Mouse (Mus musculus): ENCODE measurements around the gene Gm17018. TPM values are rescaled to one million over a fixed set of nuclear protein-coding genes. Genes with fewer than 3 reads are reported as not detected.
A peak's percentile ranks its signal among the peaks of the same experiment; 100 is the strongest.
"Not testable (repeated sequence)": the region's sequence is repeated elsewhere in the genome, so short reads cannot be mapped to it uniquely, and the experiment has no call there.

Gene Gm17018
- polyA plus RNA-seq, 1 experiment from 2014 or later = 54.5 TPM

DNA sequence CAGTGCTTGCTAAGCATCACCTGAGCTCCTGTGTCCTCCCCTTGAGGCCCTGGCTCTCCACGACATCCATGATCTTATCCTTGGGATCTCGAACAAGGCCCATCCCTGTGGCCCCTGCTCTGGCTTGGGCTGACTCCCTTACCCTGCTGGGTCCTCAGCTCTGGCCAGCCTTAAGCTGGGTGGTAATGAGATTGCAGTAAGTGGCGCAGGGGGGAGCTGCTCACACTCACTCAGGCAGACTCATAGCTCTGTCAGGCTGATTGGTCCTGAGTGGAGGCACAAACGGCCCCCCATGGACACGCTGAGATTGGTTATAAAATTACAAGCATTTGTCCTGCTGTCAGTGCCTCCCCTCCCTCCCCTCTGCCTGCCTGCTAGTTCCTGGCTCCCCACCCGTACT lies 24.5 kb upstream of the Gm17018 start:
- Histone ChIP-seq H3K9ac (no peak overlapping the region), H3K27ac (0 out of 2 replicates have a peak overlapping the region, but pooled peaks have one; percentile 3), H3K4me2 (replicated peaks) (no peak overlapping the region), H3K27me3 (replicated peaks) (peaks cover 10% of the 10 kb centered on the region; the same call in 1 of the 2 replicates), H3K4me1 (peaks cover 35% of the 10 kb centered on the region), H3K4me3 (no peak overlapping the region), H3K9me3 (no peaks in the 10 kb centered on the region), H3K36me3 (no peaks in the 10 kb centered on the region)
- WGBS = 40% methylated on average over 6 of the region's 6 CpGs
- ATAC-seq (ENCODE audit: low FRiP score, low read depth) = peak; percentile 42; the same call in 1 of the 2 replicates

- peaks cover 17% of the 10 kb centered on the region; the same call in 1 of the 2 replicates for H3K27me3 ChIP-seq (replicated peaks)
Observed at GRCm38 (mm10) chr19:45537505-45537904, 22.9 kb upstream of the Gm17018 start.

GRCm38 (mm10) chr19:45540657-45541408 lies 19.6 kb upstream of the Gm17018 start:
- Histone ChIP-seq H3K4me2 (replicated peaks) (peak overlapping the region; percentile 68), H3K27ac (peak overlapping the region; percentile 17; the same call in 1 of the 2 replicates), H3K9ac (peak overlapping the region; percentile 49; the same call in 1 of the 2 replicates), H3K27me3 (replicated peaks) (peaks cover 40% of the 10 kb centered on the region), H3K4me3 (peak overlapping the region; percentile 18), H3K4me1 (peaks cover 47% of the 10 kb centered on the region), H3K36me3 (no peaks in the 10 kb centered on the region), H3K9me3 (no peaks in the 10 kb centered on the region)
- ATAC-seq (ENCODE audit: low FRiP score, low read depth) = no peak; the same call in 1 of the 2 replicates
- 27% methylated on average over 8 of the region's 8 CpGs for WGBS

More at GRCm38 (mm10) chr19:45537505-45537904, 22.9 kb upstream of the Gm17018 start:
- Histone ChIP-seq H3K9ac (no peak overlapping the region), H3K4me1 (peaks cover 47% of the 10 kb centered on the region), H3K27ac (no peak overlapping the region), H3K9me3 (no peaks in the 10 kb centered on the region), H3K4me3 (no peak overlapping the region), H3K36me3 (no peaks in the 10 kb centered on the region), H3K4me2 (replicated peaks) (no peak overlapping the region)
- 59% methylated on average over 1 of the region's 1 CpGs for WGBS
- no peak for ATAC-seq (ENCODE audit: low FRiP score, low read depth)

DNA sequence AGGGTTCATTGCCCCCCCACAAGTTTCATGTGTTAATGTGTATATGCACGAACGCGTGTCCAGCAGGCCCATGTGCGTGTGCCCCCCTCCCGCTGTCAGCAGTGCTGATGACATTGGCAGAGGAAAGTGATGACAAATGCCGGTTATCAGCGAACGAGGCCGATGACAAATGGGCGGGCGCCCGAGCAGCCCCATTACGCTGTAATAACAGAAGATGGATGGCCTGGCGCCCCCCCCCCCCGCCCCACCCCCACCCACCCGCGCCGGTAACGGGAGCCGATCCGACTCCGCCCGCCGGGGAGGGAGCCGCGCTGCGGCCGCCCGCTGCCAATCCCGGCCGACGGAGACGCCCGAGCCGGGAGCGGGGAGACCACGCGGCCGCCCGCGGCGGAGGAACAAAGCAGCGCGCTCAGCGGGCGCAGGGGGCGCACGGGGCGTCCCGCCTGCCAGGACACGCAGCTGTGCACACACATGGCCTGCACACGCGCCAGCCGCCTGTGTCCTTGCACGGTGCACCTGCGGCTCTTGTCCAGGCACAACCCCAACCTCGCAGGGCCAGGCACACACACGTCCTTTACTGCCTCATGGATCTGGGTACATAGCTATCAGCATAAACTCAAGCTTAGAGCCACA lies 18.9 kb upstream of the Gm17018 start:
- Histone ChIP-seq H3K27me3 (replicated peaks) (peaks cover 47% of the 10 kb centered on the region), H3K4me2 (replicated peaks) (peak overlapping the region; percentile 68), H3K36me3 (no peaks in the 10 kb centered on the region), H3K4me1 (peaks cover 43% of the 10 kb centered on the region), H3K27ac (peak overlapping the region; percentile 17), H3K9ac (peak overlapping the region; percentile 49), H3K4me3 (peak overlapping the region; percentile 18), H3K9me3 (no peaks in the 10 kb centered on the region)
- peak; percentile 72 for ATAC-seq (ENCODE audit: low FRiP score, low read depth)
- WGBS = under 1% methylated on average over 52 of the region's 58 CpGs

DNA sequence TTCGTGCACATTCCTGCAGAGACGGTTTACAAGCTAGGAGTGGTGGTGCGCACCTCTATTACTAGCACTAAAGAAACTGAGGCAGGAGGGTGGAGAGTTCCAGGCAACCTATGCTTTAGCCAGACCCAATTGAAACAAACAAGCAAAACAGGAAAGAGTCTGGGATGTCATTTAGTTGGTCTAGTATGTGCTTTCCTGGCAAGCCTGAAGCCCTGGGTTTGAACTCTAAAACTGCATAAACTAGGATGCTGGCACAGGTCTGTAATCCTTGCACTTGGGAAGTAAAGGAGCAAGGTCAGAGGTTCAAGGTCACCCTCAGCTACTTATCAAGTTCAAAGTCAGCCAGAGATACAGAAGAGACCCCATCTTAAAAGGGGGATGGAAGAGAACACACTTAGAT lies 18.4 kb upstream of the Gm17018 start:
- Histone ChIP-seq H3K27ac (peak overlapping the region; percentile 17; the same call in 1 of the 2 replicates), H3K9ac (0 out of 2 replicates have a peak overlapping the region, but pooled peaks have one; percentile 49), H3K27me3 (replicated peaks) (peaks cover 51% of the 10 kb centered on the region), H3K4me1 (peaks cover 43% of the 10 kb centered on the region), H3K9me3 (no peaks in the 10 kb centered on the region), H3K36me3 (no peaks in the 10 kb centered on the region), H3K4me3 (peak overlapping the region; percentile 18; the same call in 1 of the 2 replicates), H3K4me2 (replicated peaks) (peak overlapping the region; percentile 68)
- ATAC-seq (ENCODE audit: low FRiP score, low read depth) = no peak
- WGBS = 12% methylated on average over 3 of the region's 3 CpGs

- no peaks in the 10 kb centered on the region for H3K9me3 ChIP-seq
- no peak overlapping the region for H3K27ac ChIP-seq
- H3K4me1 ChIP-seq = peaks cover 58% of the 10 kb centered on the region
- peaks cover 62% of the 10 kb centered on the region for H3K27me3 ChIP-seq (replicated peaks)
- peak overlapping the region; percentile 76 for H3K4me2 ChIP-seq (replicated peaks)
- no peaks in the 10 kb centered on the region for H3K36me3 ChIP-seq
- H3K4me3 ChIP-seq = peak overlapping the region; percentile 29
- peak overlapping the region; percentile 40; the same call in 1 of the 2 replicates for H3K9ac ChIP-seq
- ATAC-seq (ENCODE audit: low FRiP score, low read depth) = no peak
- WGBS = under 1% methylated on average over 17 of the region's 26 CpGs
Observed at GRCm38 (mm10) chr19:45544152-45544924, 16.1 kb upstream of the Gm17018 start.

DNA sequence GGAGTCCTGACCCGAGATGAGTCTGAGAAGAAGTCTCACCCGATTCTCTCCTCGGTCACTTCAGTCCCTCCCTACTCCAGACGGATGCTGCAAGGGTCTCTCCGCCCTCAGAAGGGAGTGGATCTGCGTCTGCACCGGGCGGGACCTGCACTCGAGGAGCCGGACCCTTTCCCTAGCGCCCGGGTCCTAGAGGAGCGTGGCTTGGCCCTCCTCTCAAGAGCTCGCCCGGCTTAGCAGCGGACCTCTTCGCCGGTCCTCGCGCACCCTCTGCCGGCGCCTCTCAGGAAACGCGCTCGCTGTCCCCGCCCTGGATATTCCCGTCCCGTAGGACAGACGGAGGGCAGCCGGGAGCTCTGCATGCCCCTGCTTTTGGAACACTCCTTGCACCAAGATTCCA lies 15.5 kb upstream of the Gm17018 start:
- WGBS = under 1% methylated on average over 30 of the region's 30 CpGs
- H3K4me1 ChIP-seq = peaks cover 61% of the 10 kb centered on the region
- peak overlapping the region; percentile 29 for H3K4me3 ChIP-seq
- peak overlapping the region; percentile 40; the same call in 1 of the 2 replicates for H3K9ac ChIP-seq
- no peaks in the 10 kb centered on the region for H3K9me3 ChIP-seq
- peak; percentile 49 for ATAC-seq (ENCODE audit: low FRiP score, low read depth)
- peak overlapping the region; percentile 76 for H3K4me2 ChIP-seq (replicated peaks)
- H3K27ac ChIP-seq = no peak overlapping the region
- H3K27me3 ChIP-seq (replicated peaks) = peaks cover 65% of the 10 kb centered on the region
- no peaks in the 10 kb centered on the region for H3K36me3 ChIP-seq

GRCm38 (mm10) chr19:45548196-45548595 lies 12.2 kb upstream of the Gm17018 start:
- H3K4me2 ChIP-seq (replicated peaks) = 0 out of 2 replicates have a peak overlapping the region, but pooled peaks have one; percentile 20
- peaks cover 38% of the 10 kb centered on the region for H3K4me1 ChIP-seq
- peaks cover 10% of the 10 kb centered on the region; the same call in 1 of the 2 replicates for H3K36me3 ChIP-seq
- ATAC-seq (ENCODE audit: low FRiP score, low read depth); H3K9me3 ChIP-seq; H3K9ac ChIP-seq; H3K4me3 ChIP-seq; H3K27ac ChIP-seq: not testable (repeated sequence)
- peaks cover 51% of the 10 kb centered on the region for H3K27me3 ChIP-seq (replicated peaks)

DNA sequence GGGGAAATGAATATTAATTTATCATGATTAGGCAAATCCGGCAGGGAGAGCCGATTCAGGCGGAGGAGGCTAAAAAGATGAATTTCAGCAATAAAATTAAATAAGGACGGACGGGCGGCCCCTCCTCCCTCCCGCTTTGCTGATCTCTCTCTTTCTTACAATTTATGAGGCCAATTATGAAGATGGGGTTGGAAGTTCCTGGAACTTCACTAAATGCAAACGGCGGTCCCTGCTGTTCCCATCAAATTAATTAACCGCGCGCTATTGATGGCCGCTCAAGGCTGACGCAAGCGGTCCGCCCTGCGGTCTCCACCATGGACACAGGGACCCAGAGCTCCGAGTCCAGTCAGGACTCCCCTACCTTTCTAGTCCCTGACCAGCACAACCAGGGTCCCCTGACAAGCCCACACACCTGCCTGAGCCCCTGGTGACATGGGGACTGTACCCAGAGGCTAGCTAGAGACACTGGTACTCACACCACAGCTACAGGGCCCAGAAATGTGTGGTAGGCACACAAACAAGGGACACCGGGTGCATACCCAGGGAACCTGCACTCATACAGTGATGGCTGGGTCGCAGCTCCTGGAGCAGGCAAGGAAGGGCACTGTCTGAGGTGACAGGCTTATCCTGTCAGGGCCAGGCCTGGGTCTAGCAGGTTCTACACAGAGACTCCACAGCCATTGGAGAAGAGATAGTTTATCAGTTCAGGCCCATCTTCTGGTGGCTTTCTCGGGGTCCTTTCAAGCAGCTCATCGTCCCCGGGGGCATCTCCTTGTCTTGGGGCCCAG lies 11.1 kb upstream of the Gm17018 start:
- Histone ChIP-seq H3K27ac (no peak overlapping the region), H3K36me3 (peaks cover 21% of the 10 kb centered on the region), H3K27me3 (replicated peaks) (peaks cover 41% of the 10 kb centered on the region), H3K9me3 (no peaks in the 10 kb centered on the region), H3K9ac (no peak overlapping the region), H3K4me1 (peaks cover 29% of the 10 kb centered on the region), H3K4me2 (replicated peaks) (peak overlapping the region; percentile 20; the same call in 1 of the 2 replicates), H3K4me3 (no peak overlapping the region)
- WGBS = 50% methylated on average over 23 of the region's 23 CpGs
- no peak for ATAC-seq (ENCODE audit: low FRiP score, low read depth)

- H3K4me2 ChIP-seq (replicated peaks) = 0 out of 2 replicates have a peak overlapping the region, but pooled peaks have one; percentile 20
- H3K4me1 ChIP-seq = peaks cover 23% of the 10 kb centered on the region
- WGBS = 88% methylated on average over 4 of the region's 4 CpGs
- no peak overlapping the region for H3K9ac ChIP-seq
- no peak overlapping the region for H3K4me3 ChIP-seq
- H3K27ac ChIP-seq = no peak overlapping the region
- ATAC-seq (ENCODE audit: low FRiP score, low read depth) = no peak
- peaks cover 41% of the 10 kb centered on the region for H3K27me3 ChIP-seq (replicated peaks)
- H3K36me3 ChIP-seq = peaks cover 28% of the 10 kb centered on the region
- H3K9me3 ChIP-seq = no peaks in the 10 kb centered on the region
Observed at GRCm38 (mm10) chr19:45549948-45550347, 10.5 kb upstream of the Gm17018 start.

DNA sequence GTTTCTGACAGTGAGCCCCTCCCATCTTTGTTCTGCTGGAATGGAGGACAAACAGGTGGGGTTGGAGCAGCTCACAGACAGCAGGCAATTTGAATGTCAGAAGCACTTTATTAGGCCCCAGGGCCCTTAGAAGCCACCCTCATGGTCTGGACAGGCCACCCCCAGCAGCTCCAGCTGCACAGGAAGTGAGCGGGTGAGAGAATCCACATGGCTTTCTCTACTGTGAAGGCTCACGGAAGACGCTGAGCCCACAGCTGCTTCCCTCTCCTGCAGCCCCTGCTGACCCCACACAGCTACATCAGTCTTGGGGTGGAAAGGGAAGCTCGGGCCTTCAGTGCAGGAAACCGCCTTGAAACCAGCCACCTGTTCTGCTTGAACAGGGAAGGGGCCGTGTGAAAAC lies 8.2 kb upstream of the Gm17018 start:
- ATAC-seq (ENCODE audit: low FRiP score, low read depth) = no peak
- Histone ChIP-seq H3K4me2 (replicated peaks) (no peak overlapping the region), H3K36me3 (peaks cover 37% of the 10 kb centered on the region), H3K4me1 (peaks cover 22% of the 10 kb centered on the region), H3K9me3 (no peaks in the 10 kb centered on the region), H3K9ac (no peak overlapping the region), H3K27ac (no peak overlapping the region), H3K27me3 (replicated peaks) (peaks cover 22% of the 10 kb centered on the region; the same call in 1 of the 2 replicates), H3K4me3 (no peak overlapping the region)
- WGBS = 66% methylated on average over 6 of the region's 6 CpGs
